Comparison of ENCODE assay signal across 10 mouse cellular contexts in the genomic region with DNA sequence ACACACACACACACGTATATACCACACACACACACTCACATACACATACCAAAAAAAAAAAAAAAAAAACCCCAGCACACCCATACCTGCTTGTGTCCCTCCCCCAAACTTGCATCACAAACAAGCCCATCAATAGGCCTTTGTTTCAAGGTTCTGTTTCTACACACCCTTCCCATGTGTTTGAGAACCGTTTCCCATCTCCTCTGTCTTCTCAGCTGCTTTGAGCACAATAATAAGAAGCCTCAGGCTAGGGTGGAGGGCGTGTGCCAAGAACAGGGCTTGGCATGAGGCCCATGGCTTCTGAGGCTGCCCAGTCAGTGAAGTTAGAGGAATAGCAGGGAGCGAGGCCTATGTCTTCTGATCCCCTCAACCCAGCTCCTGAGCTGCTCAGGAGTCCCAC. TPM values are rescaled to one million over a fixed set of nuclear protein-coding genes. Genes with fewer than 3 reads are reported as not detected.
DNase-seq lines count a peak whose midpoint lies in the region; ATAC-seq and TF ChIP-seq lines count a peak whose summit lies in the region.
"Had no signal": no experiment of that assay in that cellular context is flagged by ENCODE, and none has a peak within 500 bp of the region (broad histone marks: within the 10 kb centered on the region; RNA-seq: fewer than 3 reads in every experiment).

No protein-coding gene starts in this region.

- WGBS in forebrain, embryonic 16.5 days: 25% methylated on average over 3 of the region's 4 CpGs
- WGBS in forebrain, embryonic 10.5 days: 74% methylated on average over 4 of the region's 4 CpGs
- WGBS in midbrain, postnatal 0 days: 70% methylated on average over 4 of the region's 4 CpGs
- WGBS in midbrain, embryonic 15.5 days: 53% methylated on average over 4 of the region's 4 CpGs

- H3K36me3 ChIP-seq in forebrain, embryonic 16.5 days (ENCODE audit: control insufficient read depth, insufficient read depth): no peaks in the 10 kb centered on the region
- H3K36me3 ChIP-seq in forebrain, embryonic 10.5 days (replicated peaks): no peaks in the 10 kb centered on the region
- H3K36me3 ChIP-seq in midbrain, postnatal 0 days (ENCODE audit: insufficient read depth, low read length): no peaks in the 10 kb centered on the region
- H3K36me3 ChIP-seq in midbrain, embryonic 15.5 days (replicated peaks): no peaks in the 10 kb centered on the region
- H3K36me3 ChIP-seq: neural tube, embryonic 15.5 days had no signal

- TF ChIP-seq POLR2A in brain, embryonic 14.5 days (IDR thresholded peaks at IDR 0.05; ENCODE audit: borderline replicate concordance, extremely low read depth, insufficient read depth, insufficient read length, poor library complexity, severe bottlenecking): no peak

- H3K27me3 ChIP-seq in forebrain, embryonic 16.5 days (replicated peaks; ENCODE audit: control insufficient read depth, insufficient read depth, low read length): no peaks in the 10 kb centered on the region
- peaks cover 15% of the 10 kb centered on the region; the same call in 1 of the 2 replicates for H3K27me3 ChIP-seq in forebrain, embryonic 10.5 days (ENCODE audit: poor library complexity, severe bottlenecking)
- peaks cover 3% of the 10 kb centered on the region; the same call in 1 of the 2 replicates for H3K27me3 ChIP-seq in midbrain, postnatal 0 days (ENCODE audit: insufficient read depth, low read length)
- H3K27me3 ChIP-seq in midbrain, embryonic 15.5 days (replicated peaks): no peaks in the 10 kb centered on the region

- TF ChIP-seq CTCF in midbrain, postnatal 0 days (IDR thresholded peaks at IDR 0.05): no peak
- no peak for TF ChIP-seq CTCF in brain, embryonic 14.5 days (IDR thresholded peaks at IDR 0.05; ENCODE audit: borderline replicate concordance, extremely low read depth, insufficient read depth, insufficient read length)

- ATAC-seq in forebrain, embryonic 16.5 days: peak; percentile 10; the same call in 1 of the 2 replicates
- ATAC-seq in midbrain, postnatal 0 days (ENCODE audit: low FRiP score): no peak
- ATAC-seq in midbrain, embryonic 15.5 days (replicated peaks): no peak

- H3K27ac ChIP-seq in forebrain, embryonic 16.5 days (ENCODE audit: low read length): no peak overlapping the region
- no peak overlapping the region for H3K27ac ChIP-seq in forebrain, embryonic 10.5 days
- no peak overlapping the region for H3K27ac ChIP-seq in midbrain, postnatal 0 days (ENCODE audit: low read depth, low read length)
- H3K27ac ChIP-seq in midbrain, embryonic 15.5 days: no peak overlapping the region
- H3K27ac ChIP-seq: neural tube, embryonic 15.5 days had no signal

- no peak for DNase-seq in forebrain, embryonic 10.5 days (ENCODE audit: extremely low spot score, low spot score)
- DNase-seq in midbrain, postnatal 0 days (ENCODE audit: low spot score): peak; percentile 55
- DNase-seq in brain, embryonic 14.5 days (ENCODE audit: low read depth): peak; percentile 79
- DNase-seq in ovary, postnatal 36 days (ENCODE audit: low spot score): peak; percentile 66
- no peak for DNase-seq in frontal cortex, postnatal 14 days (ENCODE audit: low spot score in 2 of 2)
- DNase-seq in thymus, postnatal 36 days: no peak
- DNase-seq: layer of hippocampus, adult 9-11 months had no signal

- H3K9ac ChIP-seq in forebrain, embryonic 16.5 days (replicated peaks; ENCODE audit: low read depth, low read length): no peak overlapping the region
- no peak overlapping the region for H3K9ac ChIP-seq in midbrain, postnatal 0 days (replicated peaks; ENCODE audit: low read length, poor library complexity, severe bottlenecking)
- no peak overlapping the region for H3K9ac ChIP-seq in midbrain, embryonic 15.5 days
- H3K9ac ChIP-seq: neural tube, embryonic 15.5 days had no signal

- no peak overlapping the region for H3K4me2 ChIP-seq in forebrain, embryonic 16.5 days (ENCODE audit: low read length)
- H3K4me2 ChIP-seq in midbrain, postnatal 0 days (ENCODE audit: low read depth, low read length, poor library complexity, severe bottlenecking): no peak overlapping the region
- H3K4me2 ChIP-seq in midbrain, embryonic 15.5 days: no peak overlapping the region
- H3K4me2 ChIP-seq: neural tube, embryonic 15.5 days had no signal

- H3K4me3 ChIP-seq in forebrain, embryonic 16.5 days (replicated peaks; ENCODE audit: low read length): no peak overlapping the region
- H3K4me3 ChIP-seq in forebrain, embryonic 10.5 days: no peak overlapping the region
- H3K4me3 ChIP-seq in midbrain, postnatal 0 days (ENCODE audit: low read depth, low read length): no peak overlapping the region
- no peak overlapping the region for H3K4me3 ChIP-seq in midbrain, embryonic 15.5 days
- H3K4me3 ChIP-seq: neural tube, embryonic 15.5 days had no signal

- H3K9me3 ChIP-seq in forebrain, embryonic 16.5 days (ENCODE audit: control insufficient read depth, low read length): no peaks in the 10 kb centered on the region
- no peaks in the 10 kb centered on the region for H3K9me3 ChIP-seq in forebrain, embryonic 10.5 days
- no peaks in the 10 kb centered on the region for H3K9me3 ChIP-seq in midbrain, postnatal 0 days (ENCODE audit: low read length)
- H3K9me3 ChIP-seq in midbrain, embryonic 15.5 days: no peaks in the 10 kb centered on the region
- H3K9me3 ChIP-seq: neural tube, embryonic 15.5 days had no signal

- H3K4me1 ChIP-seq in forebrain, embryonic 16.5 days (replicated peaks; ENCODE audit: control insufficient read depth, insufficient read depth, low read length): peaks cover 21% of the 10 kb centered on the region
- peaks cover 8% of the 10 kb centered on the region; the same call in 1 of the 2 replicates for H3K4me1 ChIP-seq in forebrain, embryonic 10.5 days
- no peaks in the 10 kb centered on the region for H3K4me1 ChIP-seq in midbrain, postnatal 0 days (ENCODE audit: insufficient read depth, low read length)
- H3K4me1 ChIP-seq in midbrain, embryonic 15.5 days: 0 out of 2 replicates have a peak, but pooled peaks cover 4% of the 10 kb centered on the region

RNA-seq across cellular contexts. Expression of gene Inhbb, which starts 31.7 kb away (rescaled TPM):
- polyA plus RNA-seq in forebrain, embryonic 16.5 days (2015; fragmentation: Nextera tagmentation; extraction: Ambion mirVana): 5.9 and 7.4 TPM in 2 replicates
- polyA plus RNA-seq in forebrain, embryonic 10.5 days (2016; fragmentation: Nextera tagmentation; extraction: Ambion mirVana): 0.05 and 0.09 TPM in 2 replicates
- 4.1 and 5.1 TPM in 2 replicates for total RNA-seq in midbrain, postnatal 0 days (2014; rRNA removed)
- polyA plus RNA-seq in midbrain, postnatal 0 days (2015; fragmentation: Nextera tagmentation; extraction: Ambion mirVana): 2.2 and 2.6 TPM in 2 replicates
- 2.4 and 2.5 TPM in 2 replicates for polyA plus RNA-seq in midbrain, embryonic 15.5 days (2015; fragmentation: Nextera tagmentation; extraction: Ambion mirVana)
- 6.0 and 7.4 TPM in 2 replicates for polyA plus RNA-seq in brain, embryonic 14.5 days (2012; rRNA removed)

RNA-seq across cellular contexts. Expression of gene Ralb, which starts 50.9 kb away (rescaled TPM):
- 47.6 and 54.3 TPM in 2 replicates for polyA plus RNA-seq in forebrain, embryonic 16.5 days (2015; fragmentation: Nextera tagmentation; extraction: Ambion mirVana)
- polyA plus RNA-seq in forebrain, embryonic 10.5 days (2016; fragmentation: Nextera tagmentation; extraction: Ambion mirVana): 80.8 and 84.0 TPM in 2 replicates
- total RNA-seq in midbrain, postnatal 0 days (2014; rRNA removed): 38.1 and 41.9 TPM in 2 replicates
- polyA plus RNA-seq in midbrain, postnatal 0 days (2015; fragmentation: Nextera tagmentation; extraction: Ambion mirVana): 63.2 and 65.1 TPM in 2 replicates
- polyA plus RNA-seq in midbrain, embryonic 15.5 days (2015; fragmentation: Nextera tagmentation; extraction: Ambion mirVana): 60.2 and 62.1 TPM in 2 replicates
- 20.6 and 31.1 TPM in 2 replicates for polyA plus RNA-seq in brain, embryonic 14.5 days (2012; rRNA removed)

Comparison
In these comparisons a context has a peak if more than half of its experiments do, and no peak if none do; other contexts are left out.
1. DNase-seq: peak in midbrain, postnatal 0 days (single experiment), brain, embryonic 14.5 days (single experiment) and ovary, postnatal 36 days (single experiment); none in forebrain, embryonic 10.5 days (single experiment), frontal cortex, postnatal 14 days (0 of 2) and thymus, postnatal 36 days (0 of 2).